Mouse (Mus musculus): Measurements from ENCODE around the gene Olfr1395.
"Not testable (repeated sequence)": the region's sequence is repeated elsewhere in the genome, so short reads cannot be mapped to it uniquely, and the experiment has no call there.

The Olfr1395 gene

GRCm38 (mm10) chr11:49175345-49175744 lies 33.3 kb downstream of the Olfr1395 start:
- DNase-seq (ENCODE audit: low spot score): no peak

- not testable (repeated sequence) for DNase-seq (ENCODE audit: low spot score)
Measured at GRCm38 (mm10) chr11:49176047-49176779, 34.1 kb downstream of the Olfr1395 start.

GRCm38 (mm10) chr11:49183172-49183571 lies 41.1 kb downstream of the Olfr1395 start:
- no peak for DNase-seq (ENCODE audit: low spot score)

GRCm38 (mm10) chr11:49186452-49186851 lies 44.4 kb downstream of the Olfr1395 start:
- no peak for DNase-seq (ENCODE audit: low spot score)

GRCm38 (mm10) chr11:49186955-49187488 lies 44.9 kb downstream of the Olfr1395 start, which contains the start of gene Btnl9:
Gene Btnl9, minus strand, starts transcription at chr11:49187159.
- DNase-seq (ENCODE audit: low spot score): no peak

GRCm38 (mm10) chr11:49187701-49188100 lies 45.6 kb downstream of the Olfr1395 start:
- DNase-seq (ENCODE audit: low spot score): no peak

GRCm38 (mm10) chr11:49189737-49190136 lies 47.7 kb downstream of the Olfr1395 start:
- DNase-seq (ENCODE audit: low spot score): peak; percentile 67

GRCm38 (mm10) chr11:49191083-49191482 lies 49.0 kb downstream of the Olfr1395 start:
- no peak for DNase-seq (ENCODE audit: low spot score)

- DNase-seq (ENCODE audit: low spot score): not testable (repeated sequence)
Measured at GRCm38 (mm10) chr11:49194771-49195170, 52.7 kb downstream of the Olfr1395 start.

- DNase-seq (ENCODE audit: low spot score): no peak
Measured at GRCm38 (mm10) chr11:49195819-49196322, 53.8 kb downstream of the Olfr1395 start.
